Mouse (Mus musculus) heart, adult 9 months (tissue): ENCODE data around the gene Olfr993.

ENCODE experiments used
- DNase-seq, 2 experiments: peaks; one replicate each; pipeline ENCODE4 v3.0.0; 2022; ENCODE audit warnings: low spot score in 2 of 2

Gene Olfr993

GRCm38 (mm10) chr2:85414777-85415176 is at the start of gene Olfr993:
Gene Olfr993 (minus strand): TSS chr2:85414877.
- DNase-seq = no peak

DNA sequence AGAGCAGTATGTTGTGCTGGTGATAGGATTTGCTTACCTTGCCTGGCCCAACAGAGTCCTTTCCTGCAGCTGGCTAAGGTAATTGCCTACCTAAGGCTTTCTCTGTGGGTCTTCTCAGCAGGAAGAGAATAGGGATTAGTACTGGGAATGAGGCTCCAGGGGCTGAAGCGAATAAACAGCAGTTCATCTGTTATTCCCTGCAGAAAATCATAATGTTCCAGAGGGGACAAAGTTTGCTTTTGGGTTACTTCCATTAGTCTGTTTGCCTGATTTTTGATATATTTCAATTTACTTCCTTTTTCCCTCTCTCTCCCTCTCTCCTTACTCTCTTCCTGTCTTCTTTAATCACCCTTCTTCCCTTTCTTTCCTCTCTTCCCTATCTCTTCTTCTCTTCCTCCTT is 28.9 kb upstream of the Olfr993 start, which contains the start of gene Olfr995:
Gene Olfr995 (minus strand): TSS at position 101 of the 400 bp plus-strand sequence.
- DNase-seq = no peak

DNA sequence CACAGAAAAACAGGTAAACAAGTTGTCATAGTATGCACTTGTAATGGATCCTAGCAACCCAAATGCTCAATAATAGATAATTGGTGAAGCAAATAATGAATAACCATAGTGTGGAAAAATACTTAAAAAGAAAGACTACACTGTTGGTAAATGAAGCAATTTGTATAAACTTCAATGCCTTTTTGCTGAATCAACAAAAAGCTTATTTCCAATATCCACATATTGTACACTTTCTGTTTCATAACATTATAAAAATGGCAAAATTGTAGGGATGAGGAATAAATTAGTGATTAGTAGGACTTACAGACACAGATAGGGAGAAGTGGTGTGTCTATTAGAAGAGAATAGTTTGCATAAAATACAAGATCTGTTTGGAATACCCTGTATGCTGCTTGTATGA is 27.9 kb upstream of the Olfr993 start:
- DNase-seq = no peak

- DNase-seq = no peak
Observed at GRCm38 (mm10) chr2:85436351-85436750, 21.7 kb upstream of the Olfr993 start, which contains the start of gene Olfr994. Gene Olfr994 (minus strand): TSS chr2:85436451.

GRCm38 (mm10) chr2:85425893-85426292 is 11.2 kb upstream of the Olfr993 start:
- no peak for DNase-seq

- no peak for DNase-seq
Observed at GRCm38 (mm10) chr2:85409369-85409768, 5.3 kb downstream of the Olfr993 start, which contains the start of gene Olfr992. Gene Olfr992 (minus strand): TSS chr2:85409469.
